Mouse (Mus musculus) CH12.LX (cell line): ENCODE measurements at regions not wholly inside any gene's neighbourhood (a gene's known extent, or its start where the extent isn't known, plus 50 kb on each side); places are given as distances from the start of the nearest gene placed in this dataset.

Source experiments
- DNase-seq: peaks from one replicate; pipeline ENCODE4 v3.0.0-alpha.2; 2013; ENCODE audit errors: extremely low read depth
- H3K27ac ChIP-seq: 2 replicates; pipeline ENCODE4 v1.5.1; 2012; ENCODE audit warnings: low read depth, mild to moderate bottlenecking, control low read depth, moderate library complexity; ENCODE audit not compliant: insufficient read depth
- H3K27me3 ChIP-seq: replicated peaks from 2 replicates; pipeline ENCODE3; 2012; ENCODE audit warnings: inconsistent platforms
- H3K36me3 ChIP-seq, 2 experiments: replicated peaks in 1 of 2; 2 replicates each; pipeline versions ENCODE3 to v1.6.1; 2012; ENCODE audit warnings: inconsistent platforms in 1 of 2, low read length in 1 of 2, mild to moderate bottlenecking in 1 of 2, mixed read lengths in 1 of 2, moderate library complexity in 1 of 2; ENCODE audit not compliant: control insufficient read depth in 1 of 2, insufficient read depth in 1 of 2
- H3K4me1 ChIP-seq, 2 experiments: 2 replicates each; pipeline ENCODE4 v1.6.1; 2012; ENCODE audit warnings: inconsistent platforms in 1 of 2, moderate library complexity in 1 of 2; ENCODE audit not compliant: insufficient read depth in 2 of 2, control insufficient read depth in 1 of 2
- H3K4me2 ChIP-seq: 2 replicates; pipeline ENCODE4 v1.6.1; 2012; ENCODE audit warnings: low read depth, mild to moderate bottlenecking, control low read depth; ENCODE audit not compliant: poor library complexity, insufficient read depth, severe bottlenecking
- H3K4me3 ChIP-seq, 3 experiments: fragments of 150-350 bp in 1 of 3; sonication (generic) in 1 of 3; replicated peaks in 1 of 3; 2 replicates each; pipeline versions ENCODE3 to v1.5.1; 2011 to 2012; ENCODE audit warnings: low read depth in 2 of 3, low read length in 2 of 3, mild to moderate bottlenecking in 2 of 3, moderate library complexity in 2 of 3, control low read depth in 1 of 3, improper control_type of control experiment in 1 of 3, inconsistent platforms in 1 of 3, mixed read lengths in 1 of 3; ENCODE audit not compliant: poor library complexity in 1 of 3
- H3K79me2 ChIP-seq: replicated peaks from 2 replicates; pipeline ENCODE4 v1.6.1; 2012; ENCODE audit warnings: mild to moderate bottlenecking, moderate library complexity; ENCODE audit not compliant: control insufficient read depth, poor library complexity, insufficient read depth, severe bottlenecking; ENCODE audit errors: extremely low read depth
- H3K9ac ChIP-seq: 2 replicates; pipeline ENCODE4 v1.6.1; 2012; ENCODE audit warnings: low read depth, mild to moderate bottlenecking, control low read depth, moderate library complexity; ENCODE audit not compliant: insufficient read depth
- H3K9me3 ChIP-seq: replicated peaks from 2 replicates; pipeline ENCODE3; 2012; ENCODE audit warnings: low read length, inconsistent platforms, mixed read lengths
- BHLHE40 ChIP-seq: IDR thresholded peaks from 2 replicates; pipeline ENCODE4 v1.6.1; 2011; ENCODE audit warnings: mild to moderate bottlenecking, low read depth, low read length, improper control_type of control experiment
- CTCF ChIP-seq, 2 experiments: IDR thresholded peaks in 1 of 2; conservative IDR thresholded peaks in 1 of 2; 2 replicates each; pipeline ENCODE4 v1.5.1; 2011 to 2012; ENCODE audit warnings: low read depth in 2 of 2, low read length in 2 of 2, improper control_type of control experiment in 1 of 2, inconsistent platforms in 1 of 2, mild to moderate bottlenecking in 1 of 2, moderate library complexity in 1 of 2
- E2F4 ChIP-seq: IDR thresholded peaks from 2 replicates; pipeline ENCODE4 v1.6.1; 2011; ENCODE audit warnings: low read depth, low read length, improper control_type of control experiment; ENCODE audit not compliant: insufficient replicate concordance
- ELF1 ChIP-seq: IDR thresholded peaks from 2 replicates; pipeline ENCODE4 v1.6.1; 2014; ENCODE audit warnings: low read depth, mild to moderate bottlenecking, inconsistent platforms, low read length, improper control_type of control experiment
- EP300 ChIP-seq: IDR thresholded peaks from 2 replicates; pipeline ENCODE4 v1.6.1; 2011; ENCODE audit warnings: low read length, improper control_type of control experiment
- ETS1 ChIP-seq: conservative IDR thresholded peaks from 2 replicates; pipeline ENCODE4 v1.6.1; 2012; ENCODE audit warnings: low read depth, mild to moderate bottlenecking, inconsistent platforms, low read length, improper control_type of control experiment, moderate library complexity
- GABPA ChIP-seq: IDR thresholded peaks from 2 replicates; pipeline ENCODE4 v1.6.1; 2012; ENCODE audit warnings: low read depth, low read length, improper control_type of control experiment, inconsistent platforms; ENCODE audit not compliant: insufficient replicate concordance
- HCFC1 ChIP-seq: IDR thresholded peaks from 2 replicates; pipeline ENCODE4 v1.6.1; 2012; ENCODE audit warnings: low read depth, mild to moderate bottlenecking, inconsistent platforms, low read length, improper control_type of control experiment
- IRF4 ChIP-seq: IDR thresholded peaks from 2 replicates; pipeline ENCODE4 v1.6.1; 2014; ENCODE audit warnings: low read depth, mild to moderate bottlenecking, inconsistent platforms, low read length, improper control_type of control experiment
- JUN ChIP-seq: IDR thresholded peaks from 2 replicates; pipeline ENCODE4 v1.6.1; 2011; ENCODE audit warnings: low read depth, mild to moderate bottlenecking, low read length, improper control_type of control experiment, moderate library complexity; ENCODE audit not compliant: insufficient read depth
- JUND ChIP-seq: conservative IDR thresholded peaks from 2 replicates; pipeline ENCODE4 v1.6.1; 2011; ENCODE audit warnings: low read depth, low read length, improper control_type of control experiment
- KAT2A ChIP-seq: IDR thresholded peaks from 2 replicates; pipeline ENCODE4 v1.6.1; 2012; ENCODE audit warnings: low read length, improper control_type of control experiment, inconsistent platforms; ENCODE audit not compliant: insufficient replicate concordance
- MAFK ChIP-seq: IDR thresholded peaks from 2 replicates; pipeline ENCODE4 v1.6.1; 2011; ENCODE audit warnings: low read length, improper control_type of control experiment; ENCODE audit not compliant: insufficient replicate concordance
- MAX ChIP-seq: IDR thresholded peaks from 2 replicates; pipeline ENCODE4 v1.6.1; 2011; ENCODE audit warnings: low read length, improper control_type of control experiment
- MAZ ChIP-seq: IDR thresholded peaks from 2 replicates; pipeline ENCODE4 v1.6.1; 2012; ENCODE audit warnings: low read depth, mild to moderate bottlenecking, inconsistent platforms, low read length, improper control_type of control experiment, moderate library complexity
- MXI1 ChIP-seq: IDR thresholded peaks from 2 replicates; pipeline ENCODE4 v1.6.1; 2011; ENCODE audit warnings: mild to moderate bottlenecking, low read depth, low read length, improper control_type of control experiment
- MYC ChIP-seq: IDR thresholded peaks from 2 replicates; pipeline ENCODE4 v1.6.1; 2011; ENCODE audit warnings: low read depth, mild to moderate bottlenecking, improper control_type of control experiment, low read length
- NELFE ChIP-seq: IDR thresholded peaks from 2 replicates; pipeline ENCODE4 v1.6.1; 2011; ENCODE audit warnings: low read depth, low read length, improper control_type of control experiment
- NRF1 ChIP-seq: IDR thresholded peaks from 2 replicates; pipeline ENCODE4 v1.6.1; 2014; ENCODE audit warnings: low read depth, mild to moderate bottlenecking, inconsistent platforms, low read length, improper control_type of control experiment, moderate library complexity
- PAX5 ChIP-seq: IDR thresholded peaks from 2 replicates; pipeline ENCODE4 v1.6.1; 2012; ENCODE audit warnings: low read length, inconsistent platforms, mixed read lengths
- POLR2A ChIP-seq: IDR thresholded peaks from 2 replicates; pipeline ENCODE4 v1.6.1; 2011; ENCODE audit warnings: low read depth, mild to moderate bottlenecking, improper control_type of control experiment, low read length
- RAD21 ChIP-seq: IDR thresholded peaks from 2 replicates; pipeline ENCODE4 v1.6.1; 2011; ENCODE audit warnings: low read depth, mild to moderate bottlenecking, low read length, improper control_type of control experiment, moderate library complexity
- RCOR1 ChIP-seq: conservative IDR thresholded peaks from 2 replicates; pipeline ENCODE4 v1.6.1; 2012; ENCODE audit warnings: low read depth, mild to moderate bottlenecking, inconsistent platforms, low read length, improper control_type of control experiment
- SIN3A ChIP-seq: IDR thresholded peaks from 2 replicates; pipeline ENCODE4 v1.6.1; 2012; ENCODE audit warnings: low read length, improper control_type of control experiment, inconsistent platforms
- TCF12 ChIP-seq: IDR thresholded peaks from 2 replicates; pipeline ENCODE4 v1.6.1; 2014; ENCODE audit warnings: low read depth, mild to moderate bottlenecking, inconsistent platforms, low read length, improper control_type of control experiment
- USF1 ChIP-seq: IDR thresholded peaks from 2 replicates; pipeline ENCODE4 v1.6.1; 2014; ENCODE audit warnings: low read depth, mild to moderate bottlenecking, inconsistent platforms, low read length, improper control_type of control experiment
- ZC3H11A ChIP-seq: IDR thresholded peaks from 2 replicates; pipeline ENCODE4 v1.6.1; 2012; ENCODE audit warnings: low read depth, mild to moderate bottlenecking, inconsistent platforms, low read length, improper control_type of control experiment
- ZKSCAN1 ChIP-seq: IDR thresholded peaks from 2 replicates; pipeline ENCODE4 v1.6.1; 2012; ENCODE audit warnings: low read depth, inconsistent platforms, low read length, improper control_type of control experiment, borderline replicate concordance
- ZMIZ1 ChIP-seq: IDR thresholded peaks from 2 replicates; pipeline ENCODE4 v1.6.1; 2012; ENCODE audit warnings: low read depth, mild to moderate bottlenecking, inconsistent platforms, low read length, improper control_type of control experiment
- ZNF384 ChIP-seq: IDR thresholded peaks from 2 replicates; pipeline ENCODE4 v1.6.1; 2012; ENCODE audit warnings: low read depth, low read length, improper control_type of control experiment, inconsistent platforms
- dilution Hi-C: fragments of 300-500 bp; cut with MboI; formaldehyde crosslinking; loops from 2 replicates; pipeline ENCODE4 v1.14.3; 2020; ENCODE audit warnings: low sequenced_read_pairs; ENCODE audit not compliant: extremely low pct_unique_long_range_greater_than_20kb, extremely low pct_ligation_motif_present
- in situ Hi-C: fragments of 300-500 bp; cut with MboI; formaldehyde crosslinking; loops from 3 replicates; pipeline ENCODE4 v1.14.3; 2019; ENCODE audit warnings: low sequenced_read_pairs, low pct_ligation_motif_present, low pct_unique_long_range_greater_than_20kb, mixed read lengths

DNA sequence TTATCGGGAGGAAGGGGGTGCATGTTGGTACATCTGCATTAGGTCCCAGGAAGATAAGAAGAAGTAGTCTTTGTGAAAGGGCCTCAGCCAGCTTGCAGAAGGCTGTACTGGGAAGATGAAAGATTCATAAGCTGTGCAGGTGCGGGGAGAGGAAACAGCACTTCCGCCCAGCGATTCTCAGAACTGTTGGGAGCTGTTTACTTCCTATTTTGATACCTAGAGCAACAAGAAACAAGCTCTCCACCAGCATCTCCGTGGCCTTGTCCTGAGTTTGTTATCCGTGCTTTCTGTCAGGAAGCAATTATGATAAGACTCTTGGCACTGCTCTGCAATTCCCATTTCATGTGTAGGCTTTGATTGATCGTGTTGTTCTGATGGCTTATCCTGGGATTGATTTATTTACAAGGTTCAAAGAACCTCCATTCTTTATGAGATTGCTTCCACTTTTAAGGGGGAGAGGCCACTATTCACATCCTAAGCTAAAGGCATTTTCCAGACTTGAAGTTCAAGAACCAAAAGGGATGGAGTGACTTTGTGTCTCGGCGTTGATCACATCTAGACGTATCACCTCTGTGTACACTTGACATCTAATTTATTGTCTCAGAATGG lies 133.6 kb upstream of the Tars start:
- Histone ChIP-seq H3K27me3 (no peaks in the 10 kb centered on the region), H3K9ac (peak overlapping the region; percentile 53), H3K27ac (peak overlapping the region; percentile 73), H3K4me3 (peak overlapping the region; percentile 26 to 71 (median 43)), H3K36me3 (peaks cover 16 to 44% of the 10 kb centered on the region in 2 experiments), H3K4me2 (peak overlapping the region; percentile 84), H3K79me2 (peaks cover 8% of the 10 kb centered on the region), H3K9me3 (no peaks in the 10 kb centered on the region), H3K4me1 (peaks cover 14 to 64% of the 10 kb centered on the region in 2 experiments)
- peak; percentile 85 for DNase-seq
- in situ Hi-C loops (no loop called here), dilution Hi-C loops (no loop called here)
- no peak for TF ChIP-seq MAZ
- TF ChIP-seq NRF1, result no peak
- no peak for TF ChIP-seq GABPA
- TF ChIP-seq KAT2A, result 0 out of 2 replicates have a peak, but pooled peaks have one; percentile 24
- TF ChIP-seq IRF4, result peak; percentile 71
- no peak for TF ChIP-seq RAD21
- peak; percentile 36; the same call in 1 of the 2 replicates for TF ChIP-seq ETS1
- no peak for TF ChIP-seq JUN
- TF ChIP-seq RCOR1, result peak; percentile 74; the same call in 1 of the 2 replicates
- TF ChIP-seq ZNF384, result no peak
- TF ChIP-seq JUND, result no peak; the same call in 1 of the 2 replicates
- no peak for TF ChIP-seq MAX
- TF ChIP-seq USF1, result no peak
- no peak for TF ChIP-seq ZKSCAN1
- peak; percentile 78 for TF ChIP-seq ELF1
- TF ChIP-seq MXI1, result no peak; the same call in none of the 2 replicates
- peak; percentile 66 for TF ChIP-seq BHLHE40
- TF ChIP-seq MAFK, result no peak
- TF ChIP-seq NELFE, result no peak
- no peak; the same call in 1 of the 2 replicates for TF ChIP-seq HCFC1
- TF ChIP-seq MYC, result no peak
- no peak for TF ChIP-seq PAX5
- no peak for TF ChIP-seq ZC3H11A
- TF ChIP-seq ZMIZ1, result peak; percentile 39; the same call in 1 of the 2 replicates
- TF ChIP-seq TCF12, result peak; percentile 93
- TF ChIP-seq SIN3A, result no peak; the same call in 1 of the 2 replicates
- no peak for TF ChIP-seq CTCF (conservative IDR thresholded peaks at IDR 0.05 in 1 of 2, IDR thresholded peaks at IDR 0.05 in 1 of 2; ENCODE audit: low read depth in 2 of 2, low read length in 2 of 2)
- TF ChIP-seq E2F4, result no peak
- no peak for TF ChIP-seq POLR2A
- TF ChIP-seq EP300, result peak; percentile 88
